Mouse (Mus musculus): ENCODE data around the gene Snx8.

Gene Snx8

GRCm38 (mm10) chr5:140339836-140340235 lies 49.2 kb downstream of the Snx8 start:
- DNase-seq = no peak

GRCm38 (mm10) chr5:140338779-140339178 lies 50.3 kb downstream of the Snx8 start:
- DNase-seq = no peak

- peak; percentile 53 for DNase-seq
Observed at GRCm38 (mm10) chr5:140336680-140337079, 52.4 kb downstream of the Snx8 start.

GRCm38 (mm10) chr5:140333631-140334030 lies 55.4 kb downstream of the Snx8 start:
- DNase-seq = peak; percentile 39

- DNase-seq = no peak
Observed at GRCm38 (mm10) chr5:140332519-140332918, 56.5 kb downstream of the Snx8 start.

- peak; percentile 91 for DNase-seq
Observed at GRCm38 (mm10) chr5:140331615-140332512, 57.2 kb downstream of the Snx8 start, which contains the start of gene Mrm2. Mrm2 (minus strand) TSS chr5:140331898.

- no peak for DNase-seq
Observed at GRCm38 (mm10) chr5:140324058-140324457, 65.0 kb downstream of the Snx8 start.

GRCm38 (mm10) chr5:140321756-140322575 lies 67.1 kb downstream of the Snx8 start:
- DNase-seq = peak; percentile 19

- peak; percentile 96 for DNase-seq
Observed at GRCm38 (mm10) chr5:140321042-140321755, 67.9 kb downstream of the Snx8 start, which contains the start of the genes Mad1l1 and Nudt1. Mad1l1 (minus strand) TSS chr5:140321552. Nudt1 (plus strand) TSS chr5:140321656.

- peak; percentile 27 for DNase-seq
Observed at GRCm38 (mm10) chr5:140316716-140317115, 72.3 kb downstream of the Snx8 start.

GRCm38 (mm10) chr5:140307602-140308001 lies 81.5 kb downstream of the Snx8 start:
- no peak for DNase-seq

- DNase-seq = no peak
Observed at GRCm38 (mm10) chr5:140306016-140306415, 83.0 kb downstream of the Snx8 start.

- no peak for DNase-seq
Observed at GRCm38 (mm10) chr5:140298291-140298690, 90.8 kb downstream of the Snx8 start.

GRCm38 (mm10) chr5:140292152-140292551 lies 96.9 kb downstream of the Snx8 start:
- DNase-seq = peak; percentile 76
